Mouse (Mus musculus) left cerebral cortex, adult 6 months (tissue): ENCODE measurements around the gene Tagln2. TPM values are rescaled to one million over a fixed set of nuclear protein-coding genes. Genes with fewer than 3 reads are reported as not detected.

Source experiments
- long read RNA-seq, 2 experiments: library from polyadenylated mRNA; unstranded; transcript quantifications; one replicate each; pipeline ENCODE4 v2.0.0; 2019 to 2020
- polyA plus RNA-seq: library from polyadenylated mRNA; unstranded; fragments of <200 nt; fragmentation: Nextera tagmentation; gene quantifications from 2 replicates; pipeline ENCODE4 v1.2.3, GENCODE M21; 2021

Tagln2 gene
- 7.8 and 11.2 TPM in 2 replicates for polyA plus RNA-seq
- long read RNA-seq, experiment 1, transcript Tagln2-202 (5 exons, 1,586 nt): major isoform, 10 of 14 reads
- long read RNA-seq, experiment 1, partial matches to known transcripts: 0 of 14 reads
- long read RNA-seq, experiment 1, other reads (novel, unspliced or antisense): 4 of 14 reads
- long read RNA-seq, experiment 2, partial matches to known transcripts: 2 of 8 reads
- long read RNA-seq, experiment 2, other reads (novel, unspliced or antisense): 2 of 8 reads

GRCm38 (mm10) chr1:172499765-172500441 lies at the start of gene Tagln2:
Gene Tagln2 (plus strand): TSS chr1:172500047.

GRCm38 (mm10) chr1:172475054-172475741 lies 24.6 kb upstream of the Tagln2 start, which contains the start of gene Slamf9:
Gene Slamf9 (plus strand): TSS chr1:172475358.

GRCm38 (mm10) chr1:172481540-172482280 lies 18.1 kb upstream of the Tagln2 start, which contains the start of gene Igsf9:
Gene Igsf9 (plus strand): TSS chr1:172481788.

GRCm38 (mm10) chr1:172520576-172521440 lies 21.0 kb downstream of the Tagln2 start, which contains the start of gene Cfap45:
Gene Cfap45 (plus strand): TSS chr1:172520801.

GRCm38 (mm10) chr1:172555638-172556037 lies 55.8 kb downstream of the Tagln2 start, which contains the start of gene Vsig8:
Gene Vsig8 (plus strand): TSS chr1:172555938.

Other genes starting within 250 kb of the Tagln2 start
- gene Atp1a4, start 241.6 kb upstream of the Tagln2 start, polyA plus RNA-seq: not detected in 2 replicates
- gene Igsf8, start 238.4 kb upstream of the Tagln2 start, polyA plus RNA-seq: 86.2 and 162 TPM in 2 replicates
- 163 and 316 TPM in 2 replicates for gene Atp1a2, start 202.0 kb upstream of the Tagln2 start, polyA plus RNA-seq
- 26.4 and 33.0 TPM in 2 replicates for gene Kcnj9, start 170.7 kb upstream of the Tagln2 start, polyA plus RNA-seq
- gene Kcnj10, start 158.8 kb upstream of the Tagln2 start, polyA plus RNA-seq: 19.5 and 24.3 TPM in 2 replicates
- gene Pigm, start 123.5 kb upstream of the Tagln2 start, polyA plus RNA-seq: 2.0 and 2.2 TPM in 2 replicates
- 1.7 and 2.5 TPM in 2 replicates for gene Slamf9, start 24.7 kb upstream of the Tagln2 start, polyA plus RNA-seq
- gene Igsf9, start 18.3 kb upstream of the Tagln2 start, polyA plus RNA-seq: 1.2 and 2.2 TPM in 2 replicates
- gene Cfap45, start 20.8 kb downstream of the Tagln2 start, polyA plus RNA-seq: 3.3 and 4.1 TPM in 2 replicates
- 0.22 and 0.49 TPM in 2 replicates for gene Vsig8, start 55.9 kb downstream of the Tagln2 start, polyA plus RNA-seq
- gene Slamf8, start 90.5 kb downstream of the Tagln2 start, polyA plus RNA-seq: 0.25 and 0.33 TPM in 2 replicates
- 0.09 TPM in 1 of 2 replicates, not detected in the other for gene Fcrl6, start 102.5 kb downstream of the Tagln2 start, polyA plus RNA-seq
- 9.6 and 10.7 TPM in 2 replicates for gene Dusp23, start 132.9 kb downstream of the Tagln2 start, polyA plus RNA-seq
- not detected in 2 replicates for gene Crp, start 198.0 kb downstream of the Tagln2 start, polyA plus RNA-seq